Mouse (Mus musculus) embryonic fibroblast, embryonic 13.5 days (primary cell): ENCODE measurements around the gene Acsbg1. TPM values are rescaled to one million over a fixed set of nuclear protein-coding genes. Genes with fewer than 3 reads are reported as not detected.
"Not testable (repeated sequence)": the region's sequence is repeated elsewhere in the genome, so short reads cannot be mapped to it uniquely, and the experiment has no call there.

Source experiments
- H3K27ac ChIP-seq: 2 replicates; pipeline ENCODE4 v1.5.1; 2012; ENCODE audit warnings: low read length, control low read depth, inconsistent platforms; ENCODE audit not compliant: insufficient read depth
- H3K4me1 ChIP-seq: 2 replicates; pipeline ENCODE4 v1.6.1; 2011; ENCODE audit warnings: low read length; ENCODE audit not compliant: control insufficient read depth, insufficient read depth
- H3K4me3 ChIP-seq: 2 replicates; pipeline ENCODE4 v1.5.1; 2011; ENCODE audit warnings: mild to moderate bottlenecking, control low read depth, low read length; ENCODE audit not compliant: insufficient read depth
- CTCF ChIP-seq: IDR thresholded peaks from 2 replicates; pipeline ENCODE4 v1.5.1; 2011; ENCODE audit warnings: mild to moderate bottlenecking, control low read depth, low read length, moderate library complexity, borderline replicate concordance; ENCODE audit not compliant: insufficient read depth
- POLR2A ChIP-seq: IDR thresholded peaks from 2 replicates; pipeline ENCODE4 v1.6.1; 2011; ENCODE audit warnings: low read depth, mild to moderate bottlenecking, control low read depth, low read length, moderate library complexity
- polyA plus RNA-seq: library from polyadenylated mRNA; stranded (reverse); fragments of >200 nt; gene quantifications from 2 replicates; pipeline ENCODE4 v1.2.4, GENCODE M21; 2011; ENCODE audit warnings: low read depth; ENCODE audit not compliant: missing spikeins, insufficient read length

Gene Acsbg1
- polyA plus RNA-seq, 1 experiment, result 0.56 TPM

DNA sequence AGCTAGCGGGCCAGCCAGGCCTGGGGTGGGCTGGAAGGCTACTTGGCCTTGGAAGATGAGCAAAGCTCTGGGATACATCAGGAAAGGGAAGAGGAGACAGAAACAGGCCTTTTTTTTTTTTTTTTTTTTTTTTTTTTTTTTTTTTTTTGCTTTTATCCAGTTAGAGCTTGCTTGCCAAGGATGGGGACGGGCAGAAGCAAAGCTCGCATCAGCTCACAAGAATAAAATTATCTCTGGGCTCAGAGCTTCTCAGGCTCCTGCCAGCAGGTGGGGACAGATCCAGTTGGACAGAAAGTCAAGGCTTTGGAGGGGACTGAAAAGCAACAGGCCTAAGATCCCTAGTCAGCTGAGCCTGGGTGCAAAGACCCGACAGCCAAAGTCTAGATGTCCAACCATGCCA, 32.9 kb downstream of the Acsbg1 start:
- Histone ChIP-seq H3K4me3 (no peak overlapping the region), H3K4me1 (no peaks in the 10 kb centered on the region), H3K27ac (no peak overlapping the region)
- TF ChIP-seq POLR2A (no peak), CTCF (no peak)

- Histone ChIP-seq H3K4me3 (no peak overlapping the region), H3K4me1 (no peaks in the 10 kb centered on the region), H3K27ac (no peak overlapping the region)
- TF ChIP-seq CTCF (no peak), POLR2A (no peak)
These were observed 34.4 kb downstream of the Acsbg1 start for GRCm38 (mm10) chr9:54627240-54627639.

- no peaks in the 10 kb centered on the region for H3K4me1 ChIP-seq
- H3K4me3 ChIP-seq, result no peak overlapping the region
- no peak overlapping the region for H3K27ac ChIP-seq
- TF ChIP-seq CTCF, result peak; percentile 49; the same call in 1 of the 2 replicates
- TF ChIP-seq POLR2A, result no peak
These were observed 47.4 kb downstream of the Acsbg1 start for GRCm38 (mm10) chr9:54614182-54614850.

- Histone ChIP-seq H3K27ac (no peak overlapping the region), H3K4me1 (no peaks in the 10 kb centered on the region), H3K4me3 (no peak overlapping the region)
- TF ChIP-seq POLR2A (no peak), CTCF (no peak)
These were observed 48.9 kb downstream of the Acsbg1 start for GRCm38 (mm10) chr9:54612781-54613191.

- Histone ChIP-seq H3K4me1 (no peaks in the 10 kb centered on the region), H3K4me3 (no peak overlapping the region), H3K27ac (no peak overlapping the region)
- TF ChIP-seq CTCF, result peak; percentile 13; the same call in 1 of the 2 replicates
- no peak for TF ChIP-seq POLR2A
These were observed 56.8 kb downstream of the Acsbg1 start for GRCm38 (mm10) chr9:54604886-54605285.

DNA sequence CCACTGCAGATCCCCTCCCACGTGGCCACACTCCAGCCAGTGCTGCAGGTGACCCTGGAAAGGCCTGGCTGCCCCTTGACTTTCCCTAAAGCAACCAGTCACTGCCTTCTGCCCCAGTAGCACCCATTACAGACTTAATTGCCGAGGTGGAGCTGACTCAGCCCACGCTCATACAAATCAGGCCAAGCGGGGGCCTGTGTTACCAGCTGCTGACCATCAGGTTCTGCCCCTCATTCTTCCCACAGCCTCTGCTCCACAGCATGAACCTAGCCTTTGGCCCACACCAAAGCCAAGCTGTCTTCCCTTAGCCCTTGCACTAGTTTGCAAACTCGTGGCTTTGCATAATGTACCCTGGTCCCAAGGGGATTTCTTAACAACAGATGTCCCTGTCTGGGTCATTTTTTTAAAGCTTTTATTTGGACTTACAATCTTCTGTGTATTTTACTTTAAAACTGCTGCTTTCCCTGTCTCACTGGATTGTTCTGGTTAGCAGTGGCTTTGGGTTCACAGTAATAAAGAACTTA, 57.5 kb downstream of the Acsbg1 start:
- no peak for TF ChIP-seq POLR2A
- Histone ChIP-seq H3K27ac (no peak overlapping the region), H3K4me3 (no peak overlapping the region), H3K4me1 (no peaks in the 10 kb centered on the region)

- H3K4me1 ChIP-seq, result no peaks in the 10 kb centered on the region
- TF ChIP-seq POLR2A (no peak), CTCF (no peak)
- no peak overlapping the region for H3K4me3 ChIP-seq
- peak overlapping the region; percentile 77 for H3K27ac ChIP-seq
These were observed 58.8 kb downstream of the Acsbg1 start for GRCm38 (mm10) chr9:54602916-54603315.

DNA sequence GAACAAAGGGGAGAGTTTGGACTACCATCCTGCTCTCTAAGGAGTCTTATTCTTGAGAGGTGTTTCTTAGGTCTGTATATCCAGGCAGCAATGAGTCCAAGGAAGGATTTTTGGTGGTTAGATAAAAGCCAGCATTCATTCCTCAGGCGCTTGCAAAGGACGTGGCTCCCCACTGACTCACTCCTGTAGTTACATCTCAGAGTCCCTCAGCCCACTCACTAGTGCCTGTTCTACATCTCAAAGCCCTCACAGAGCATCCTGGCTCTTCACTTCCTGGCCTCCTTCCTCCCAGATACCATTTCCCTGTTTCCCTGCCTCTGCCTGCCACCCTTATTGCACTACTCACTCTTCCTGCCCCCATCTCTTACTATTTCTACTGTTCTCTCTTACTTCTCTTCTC, 59.3 kb downstream of the Acsbg1 start:
- H3K4me1 ChIP-seq, result no peaks in the 10 kb centered on the region
- H3K4me3 ChIP-seq, result no peak overlapping the region
- peak overlapping the region; percentile 77 for H3K27ac ChIP-seq
- no peak for TF ChIP-seq POLR2A

GRCm38 (mm10) chr9:54596752-54597465, 64.8 kb downstream of the Acsbg1 start:
- H3K27ac ChIP-seq, result no peak overlapping the region
- H3K4me3 ChIP-seq, result no peak overlapping the region
- H3K4me1 ChIP-seq, result no peaks in the 10 kb centered on the region
- no peak for TF ChIP-seq POLR2A
- no peak for TF ChIP-seq CTCF

DNA sequence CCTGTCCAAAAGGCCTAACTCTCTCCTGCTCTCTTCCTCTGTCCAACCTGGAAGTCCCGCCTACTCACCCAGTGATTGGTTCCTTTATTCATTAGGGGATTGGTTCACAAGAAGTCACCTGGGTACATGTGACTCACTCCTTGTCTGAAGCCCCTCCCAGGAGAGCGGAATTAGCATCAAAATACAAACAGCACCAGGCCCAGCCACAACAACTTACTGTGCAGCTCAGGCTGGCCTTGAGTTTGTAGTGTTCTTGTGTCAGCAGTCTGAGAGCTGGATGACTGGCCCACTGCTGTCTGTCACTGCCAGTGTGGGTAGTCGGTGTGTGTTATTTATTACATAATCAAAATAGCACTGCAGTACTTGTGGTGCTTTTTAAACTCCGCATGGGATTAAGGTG, 68.0 kb downstream of the Acsbg1 start:
- H3K4me1 ChIP-seq, H3K27ac ChIP-seq, H3K4me3 ChIP-seq: not testable (repeated sequence)
